Mouse (Mus musculus) forebrain, embryonic 14.5 days (tissue): ENCODE measurements around the gene Mfng. TPM values are rescaled to one million over a fixed set of nuclear protein-coding genes. Genes with fewer than 3 reads are reported as not detected.

Experiments used
- ATAC-seq: fragments of 200-750 bp; cut with Nextera tagmentation; 2 replicates; pipeline ENCODE4 v1.8.0; 2017; ENCODE audit warnings: mild to moderate bottlenecking, moderate library complexity
- DNase-seq: peaks from one replicate; pipeline ENCODE4 v3.0.0-alpha.2; 2015; ENCODE audit warnings: low spot score
- H3K27ac ChIP-seq: fragments of 300-500 bp; sonication (generic); 2 replicates; pipeline ENCODE4 v1.5.1; 2014; ENCODE audit warnings: low read depth, mild to moderate bottlenecking, control low read depth, low read length, moderate library complexity
- H3K27me3 ChIP-seq: fragments of 300-500 bp; sonication (generic); replicated peaks from 2 replicates; pipeline ENCODE4 v1.6.1; 2014; ENCODE audit warnings: low read length, control low read depth, mixed read lengths; ENCODE audit not compliant: control insufficient read depth, insufficient read depth
- H3K36me3 ChIP-seq: fragments of 300-500 bp; sonication (generic); 2 replicates; pipeline ENCODE4 v1.6.1; 2014; ENCODE audit warnings: low read length, control low read depth; ENCODE audit not compliant: control insufficient read depth, insufficient read depth
- H3K4me1 ChIP-seq: fragments of 300-500 bp; sonication (generic); 2 replicates; pipeline ENCODE4 v1.6.1; 2014; ENCODE audit warnings: antibody characterized with exemption, low read length, control low read depth; ENCODE audit not compliant: control insufficient read depth, insufficient read depth
- H3K4me2 ChIP-seq: fragments of 300-500 bp; sonication (generic); 2 replicates; pipeline ENCODE4 v1.6.1; 2014; ENCODE audit warnings: mild to moderate bottlenecking, control low read depth, low read length
- H3K4me3 ChIP-seq: fragments of 300-500 bp; sonication (generic); 2 replicates; pipeline ENCODE4 v1.5.1; 2014; ENCODE audit warnings: low read depth, low read length, control low read depth
- H3K9ac ChIP-seq: fragments of 300-500 bp; sonication (generic); 2 replicates; pipeline ENCODE4 v1.6.1; 2014; ENCODE audit warnings: mild to moderate bottlenecking, low read length, control low read depth, moderate library complexity
- H3K9me3 ChIP-seq: fragments of 300-500 bp; sonication (generic); replicated peaks from 2 replicates; pipeline ENCODE4 v1.6.1; 2016; ENCODE audit warnings: low read length, control low read depth, mixed read lengths; ENCODE audit not compliant: control insufficient read depth
- WGBS: fragments of 180-500 bp; shearing (Covaris S2); extraction: QIAGEN DNeasy Blood & Tissue Kit; methylation state at CpG from one replicate; pipeline ENCODE4 v1.1.7; 2014; 5-methylcytosine and 5-hydroxymethylcytosine counted together
- polyA plus RNA-seq: library from polyadenylated mRNA; unstranded; fragments of >200 nt; fragmentation: Nextera tagmentation; extraction: Ambion mirVana; gene quantifications from 2 replicates; pipeline ENCODE4 v1.2.1, GENCODE M21; 2014

Mfng gene
- polyA plus RNA-seq = 48.2 and 51.5 TPM in 2 replicates

GRCm38 (mm10) chr15:78773290-78773729 is at the start of gene Mfng:
Gene Mfng (minus strand): TSS chr15:78773475.
- H3K4me2 ChIP-seq = peak within 1 kb of the TSS; percentile 59
- DNase-seq (peak; percentile 94), ATAC-seq (peak; percentile 79)
- H3K9ac ChIP-seq = peak within 1 kb of the TSS; percentile 68
- peak within 1 kb of the TSS; percentile 39 for H3K4me3 ChIP-seq
- peak within 1 kb of the TSS; percentile 98 for H3K27ac ChIP-seq
- no peaks in the 10 kb centered on the region for H3K9me3 ChIP-seq
- 2% methylated on average over 10 of the region's 11 CpGs for WGBS
- H3K36me3 ChIP-seq = no peaks in the 10 kb centered on the region
- no peaks in the 10 kb centered on the region for H3K27me3 ChIP-seq
- H3K4me1 ChIP-seq = peaks cover 37% of the 10 kb centered on the region

- ATAC-seq = no peak
- H3K4me2 ChIP-seq = no peak overlapping the region
- H3K27ac ChIP-seq = no peak overlapping the region
- DNase-seq = no peak
- no peak overlapping the region for H3K9ac ChIP-seq
- H3K9me3 ChIP-seq = no peaks in the 10 kb centered on the region
- H3K27me3 ChIP-seq = no peaks in the 10 kb centered on the region
- H3K4me3 ChIP-seq = no peak overlapping the region
- no peaks in the 10 kb centered on the region for H3K36me3 ChIP-seq
- H3K4me1 ChIP-seq = no peaks in the 10 kb centered on the region
- WGBS = 74% methylated on average over 6 of the region's 6 CpGs
Measured at GRCm38 (mm10) chr15:78816074-78816391, 42.8 kb upstream of the Mfng start.

GRCm38 (mm10) chr15:78815314-78816073 is 42.2 kb upstream of the Mfng start:
- H3K4me3 ChIP-seq = no peak overlapping the region
- H3K27me3 ChIP-seq = no peaks in the 10 kb centered on the region
- H3K36me3 ChIP-seq = no peaks in the 10 kb centered on the region
- DNase-seq (no peak), ATAC-seq (no peak)
- H3K4me2 ChIP-seq = no peak overlapping the region
- no peak overlapping the region for H3K9ac ChIP-seq
- no peaks in the 10 kb centered on the region for H3K9me3 ChIP-seq
- no peak overlapping the region for H3K27ac ChIP-seq
- WGBS = 52% methylated on average over 11 of the region's 11 CpGs
- H3K4me1 ChIP-seq = no peaks in the 10 kb centered on the region

GRCm38 (mm10) chr15:78813603-78814002 is 40.3 kb upstream of the Mfng start:
- Histone ChIP-seq H3K4me1 (no peaks in the 10 kb centered on the region), H3K27me3 (no peaks in the 10 kb centered on the region), H3K4me3 (no peak overlapping the region), H3K9ac (no peak overlapping the region), H3K36me3 (no peaks in the 10 kb centered on the region), H3K4me2 (no peak overlapping the region), H3K27ac (no peak overlapping the region), H3K9me3 (no peaks in the 10 kb centered on the region)
- ATAC-seq (no peak), DNase-seq (no peak)
- 87% methylated on average over 4 of the region's 4 CpGs for WGBS

GRCm38 (mm10) chr15:78810146-78810545 is 36.9 kb upstream of the Mfng start:
- H3K9ac ChIP-seq = no peak overlapping the region
- no peak overlapping the region for H3K27ac ChIP-seq
- H3K9me3 ChIP-seq = no peaks in the 10 kb centered on the region
- no peaks in the 10 kb centered on the region for H3K36me3 ChIP-seq
- H3K27me3 ChIP-seq = no peaks in the 10 kb centered on the region
- H3K4me1 ChIP-seq = no peaks in the 10 kb centered on the region
- H3K4me3 ChIP-seq = no peak overlapping the region
- no peak overlapping the region for H3K4me2 ChIP-seq
- ATAC-seq (no peak), DNase-seq (no peak)
- WGBS = 76% methylated on average over 9 of the region's 9 CpGs

GRCm38 (mm10) chr15:78809739-78810138 is 36.5 kb upstream of the Mfng start:
- 76% methylated on average over 9 of the region's 9 CpGs for WGBS
- no peaks in the 10 kb centered on the region for H3K36me3 ChIP-seq
- DNase-seq = no peak

GRCm38 (mm10) chr15:78808980-78809379 is 35.7 kb upstream of the Mfng start:
- Histone ChIP-seq H3K9me3 (no peaks in the 10 kb centered on the region), H3K27me3 (no peaks in the 10 kb centered on the region; the same call in 1 of the 2 replicates), H3K4me3 (no peak overlapping the region), H3K4me1 (no peaks in the 10 kb centered on the region), H3K36me3 (no peaks in the 10 kb centered on the region), H3K4me2 (no peak overlapping the region), H3K9ac (no peak overlapping the region), H3K27ac (no peak overlapping the region)
- 78% methylated on average over 2 of the region's 2 CpGs for WGBS
- DNase-seq (no peak), ATAC-seq (no peak)

More at GRCm38 (mm10) chr15:78809739-78810138, 36.5 kb upstream of the Mfng start:
- no peak overlapping the region for H3K4me2 ChIP-seq
- no peaks in the 10 kb centered on the region for H3K9me3 ChIP-seq
- H3K27ac ChIP-seq = no peak overlapping the region
- no peaks in the 10 kb centered on the region for H3K4me1 ChIP-seq
- no peak for ATAC-seq
- no peak overlapping the region for H3K4me3 ChIP-seq
- H3K27me3 ChIP-seq = no peaks in the 10 kb centered on the region
- H3K9ac ChIP-seq = no peak overlapping the region

- Histone ChIP-seq H3K4me3 (no peak overlapping the region), H3K4me2 (no peak overlapping the region), H3K36me3 (no peaks in the 10 kb centered on the region), H3K9ac (no peak overlapping the region), H3K4me1 (peaks cover 9% of the 10 kb centered on the region; the same call in 1 of the 2 replicates), H3K27ac (no peak overlapping the region), H3K9me3 (no peaks in the 10 kb centered on the region), H3K27me3 (peaks cover 13% of the 10 kb centered on the region; the same call in 1 of the 2 replicates)
- DNase-seq (no peak), ATAC-seq (no peak)
- 85% methylated on average over 3 of the region's 3 CpGs for WGBS
Measured at GRCm38 (mm10) chr15:78807141-78807540, 33.9 kb upstream of the Mfng start.

- Histone ChIP-seq H3K36me3 (no peaks in the 10 kb centered on the region), H3K9ac (no peak overlapping the region), H3K9me3 (no peaks in the 10 kb centered on the region), H3K4me2 (no peak overlapping the region), H3K27me3 (peaks cover 18% of the 10 kb centered on the region), H3K4me3 (no peak overlapping the region), H3K4me1 (peaks cover 9% of the 10 kb centered on the region; the same call in 1 of the 2 replicates), H3K27ac (no peak overlapping the region)
- 37% methylated on average over 2 of the region's 2 CpGs for WGBS
- DNase-seq = no peak
- ATAC-seq = no peak
Measured at GRCm38 (mm10) chr15:78806614-78807013, 33.3 kb upstream of the Mfng start.
